Mouse (Mus musculus) C2C12 (cell line): ENCODE data around the gene Dnal1. TPM values are rescaled to one million over a fixed set of nuclear protein-coding genes. Genes with fewer than 3 reads are reported as not detected.

ENCODE experiments used
- H3K27me3 ChIP-seq: one replicate; pipeline ENCODE4 v1.6.1; 2011; ENCODE audit not compliant: control insufficient read depth, insufficient read depth, insufficient read length
- H3K36me3 ChIP-seq: one replicate; pipeline ENCODE4 v1.6.1; 2011; ENCODE audit not compliant: control insufficient read depth, insufficient read depth
- H3K4me3 ChIP-seq: one replicate; pipeline ENCODE4 v1.5.1; 2011; ENCODE audit warnings: mild to moderate bottlenecking, control low read depth; ENCODE audit not compliant: poor library complexity, insufficient read depth, severe bottlenecking
- H3K79me2 ChIP-seq: one replicate; pipeline ENCODE4 v1.6.1; 2011; ENCODE audit not compliant: control insufficient read depth, insufficient read depth
- H3K79me3 ChIP-seq: one replicate; pipeline ENCODE4 v1.6.1; 2011; ENCODE audit warnings: low read depth, control low read depth
- H3ac ChIP-seq: one replicate; pipeline ENCODE3; 2011; ENCODE audit warnings: low read depth; ENCODE audit not compliant: control insufficient read depth, insufficient read length
- CEBPB ChIP-seq: IDR thresholded peaks from one replicate; pipeline ENCODE4 v1.6.1; 2011; ENCODE audit warnings: low read depth, mild to moderate bottlenecking, control low read depth, moderate library complexity
- CTCF ChIP-seq: IDR thresholded peaks from one replicate; pipeline ENCODE4 v1.5.1; 2011; ENCODE audit not compliant: control insufficient read depth, insufficient read depth, insufficient read length
- FOSL1 ChIP-seq: IDR thresholded peaks from one replicate; pipeline ENCODE4 v1.8.0; 2011; ENCODE audit warnings: mild to moderate bottlenecking, low read length; ENCODE audit not compliant: poor library complexity, insufficient read depth, severe bottlenecking
- MAX ChIP-seq: IDR thresholded peaks from one replicate; pipeline ENCODE4 v1.6.1; 2011; ENCODE audit warnings: mild to moderate bottlenecking, control low read depth
- MYOD1 ChIP-seq: IDR thresholded peaks from one replicate; pipeline ENCODE4 v1.6.1; 2011; ENCODE audit warnings: low read depth; ENCODE audit not compliant: control insufficient read depth, insufficient read length
- MYOG ChIP-seq: IDR thresholded peaks from one replicate; pipeline ENCODE4 v1.6.1; 2011; ENCODE audit not compliant: control insufficient read depth, insufficient read length; ENCODE audit errors: extremely low read depth
- USF1 ChIP-seq: IDR thresholded peaks from one replicate; pipeline ENCODE4 v1.6.1; 2011; ENCODE audit warnings: low read depth, mild to moderate bottlenecking, control low read depth, moderate library complexity
- polyA plus RNA-seq: library from polyadenylated mRNA; unstranded; fragments of >200 nt; fragmentation: generic; extraction: Trizol; gene quantifications from one replicate; pipeline ENCODE4 v1.2.1, GENCODE M21; 2012; ENCODE audit warnings: missing spikeins

The Dnal1 gene
- polyA plus RNA-seq, 1 experiment, result 4.7 TPM

- no peak overlapping the region for H3K4me3 ChIP-seq
- peaks cover 28% of the 10 kb centered on the region for H3K36me3 ChIP-seq
- peaks cover 100% of the 10 kb centered on the region for H3K79me2 ChIP-seq
- no peak for TF ChIP-seq MAX
- TF ChIP-seq CEBPB, result no peak
- no peak for TF ChIP-seq USF1
- TF ChIP-seq MYOD1, result no peak
- no peak for TF ChIP-seq CTCF
- no peak for TF ChIP-seq FOSL1
- no peak for TF ChIP-seq MYOG
- peaks cover 94% of the 10 kb centered on the region for H3K79me3 ChIP-seq
- no peaks in the 10 kb centered on the region for H3K27me3 ChIP-seq
- no peak overlapping the region for H3ac ChIP-seq
These were observed 73.8 kb downstream of the Dnal1 start for GRCm38 (mm10) chr12:84187752-84188601.

- Histone ChIP-seq H3K36me3 (peaks cover 24% of the 10 kb centered on the region), H3K79me2 (peaks cover 95% of the 10 kb centered on the region), H3K27me3 (no peaks in the 10 kb centered on the region), H3K4me3 (no peak overlapping the region), H3ac (no peak overlapping the region), H3K79me3 (peaks cover 85% of the 10 kb centered on the region)
- no peak for TF ChIP-seq MAX
- no peak for TF ChIP-seq MYOD1
- TF ChIP-seq CEBPB, result no peak
- TF ChIP-seq USF1, result no peak
- no peak for TF ChIP-seq MYOG
- TF ChIP-seq CTCF, result no peak
- no peak for TF ChIP-seq FOSL1
These were observed 74.8 kb downstream of the Dnal1 start for GRCm38 (mm10) chr12:84188881-84189444.

GRCm38 (mm10) chr12:84190151-84190820 is 76.1 kb downstream of the Dnal1 start:
- Histone ChIP-seq H3ac (no peak overlapping the region), H3K4me3 (no peak overlapping the region), H3K79me3 (peaks cover 76% of the 10 kb centered on the region), H3K27me3 (no peaks in the 10 kb centered on the region), H3K36me3 (peaks cover 22% of the 10 kb centered on the region), H3K79me2 (peaks cover 90% of the 10 kb centered on the region)
- TF ChIP-seq MYOG, result no peak
- TF ChIP-seq FOSL1, result no peak
- TF ChIP-seq USF1, result no peak

DNA sequence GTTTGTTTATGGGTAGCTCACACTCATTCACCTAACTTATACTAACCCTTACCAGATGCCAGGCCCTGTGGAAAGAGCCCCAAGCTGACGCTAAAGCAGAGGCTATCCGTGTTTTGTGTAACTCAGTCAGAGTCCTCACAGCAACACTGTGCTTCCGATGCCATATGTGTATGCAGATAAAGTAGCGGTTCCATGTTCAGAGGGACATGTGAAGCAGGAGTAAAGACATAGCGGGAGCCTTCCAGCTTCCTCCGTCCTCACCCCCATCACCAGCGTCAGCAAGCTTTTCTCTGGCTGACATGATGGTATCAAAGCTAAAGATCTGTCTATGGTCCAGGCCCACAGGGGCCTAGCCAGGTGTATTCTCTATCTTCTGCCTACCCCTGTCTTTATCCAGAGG is 77.0 kb downstream of the Dnal1 start:
- TF ChIP-seq CTCF, result no peak
- Histone ChIP-seq H3K27me3 (no peaks in the 10 kb centered on the region), H3ac (no peak overlapping the region), H3K79me2 (peaks cover 90% of the 10 kb centered on the region), H3K36me3 (peaks cover 14% of the 10 kb centered on the region), H3K79me3 (peaks cover 67% of the 10 kb centered on the region), H3K4me3 (no peak overlapping the region)

GRCm38 (mm10) chr12:84191770-84192169 is 77.6 kb downstream of the Dnal1 start:
- H3K79me3 ChIP-seq, result peaks cover 66% of the 10 kb centered on the region
- H3K36me3 ChIP-seq, result peaks cover 10% of the 10 kb centered on the region
- H3K4me3 ChIP-seq, result peak overlapping the region; percentile 80

More at GRCm38 (mm10) chr12:84191770-84192169, 77.6 kb downstream of the Dnal1 start:
- peak overlapping the region; percentile 81 for H3ac ChIP-seq
- H3K27me3 ChIP-seq, result no peaks in the 10 kb centered on the region
- peaks cover 90% of the 10 kb centered on the region for H3K79me2 ChIP-seq
- no peak for TF ChIP-seq MYOG
- no peak for TF ChIP-seq CEBPB
- TF ChIP-seq FOSL1, result no peak
- TF ChIP-seq MYOD1, result no peak
- no peak for TF ChIP-seq CTCF
- no peak for TF ChIP-seq MAX
- no peak for TF ChIP-seq USF1
